Mouse (Mus musculus) kidney, postnatal 14 days (tissue): Measurements from ENCODE around the gene Tmod1.
A peak's percentile ranks its signal among the peaks of the same experiment; 100 is the strongest.

Experiments used
- DNase-seq: peaks from one replicate; pipeline ENCODE4 v3.0.0; 2022; ENCODE audit warnings: mixed read lengths

Tmod1 gene

GRCm38 (mm10) chr4:46092429-46093076, 53.8 kb downstream of the Tmod1 start:
- no peak for DNase-seq

- no peak for DNase-seq
These were observed 56.4 kb downstream of the Tmod1 start for GRCm38 (mm10) chr4:46094916-46095825.

DNA sequence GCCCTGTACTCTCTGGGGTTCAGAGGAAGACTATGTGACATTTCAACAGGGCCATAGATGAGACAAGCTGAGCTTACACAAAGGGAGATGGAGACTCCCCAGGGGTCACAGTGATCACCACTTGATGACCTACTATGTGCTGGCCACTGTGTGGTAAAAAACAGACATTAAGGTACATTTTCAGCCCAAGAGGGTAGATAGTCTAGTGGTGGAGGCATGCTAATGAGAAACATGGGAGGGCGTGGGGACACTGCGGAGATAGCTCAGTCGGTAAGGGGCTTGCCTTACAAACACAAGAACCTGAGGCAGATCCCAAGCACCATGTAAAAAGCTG, 57.1 kb downstream of the Tmod1 start:
- DNase-seq, result no peak

DNA sequence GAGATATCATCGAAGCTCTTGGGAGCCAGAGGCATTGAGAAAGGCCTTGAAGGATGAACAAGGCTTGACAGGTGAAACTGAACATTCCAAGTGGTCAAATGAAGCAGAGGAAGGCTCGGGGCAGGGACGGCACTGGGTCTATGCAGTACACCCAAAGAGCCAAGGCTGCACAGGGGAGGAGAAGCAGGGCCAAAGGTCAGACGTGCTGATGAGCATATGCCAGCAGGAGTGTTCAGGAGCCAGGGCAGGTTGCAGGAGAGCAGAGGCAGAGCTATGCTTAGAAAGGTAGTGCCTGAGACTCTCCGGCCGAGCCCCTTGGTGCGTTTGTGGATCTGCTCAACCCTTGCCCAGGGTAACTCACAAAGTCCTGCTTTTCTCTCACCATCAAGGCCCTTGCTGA, 57.8 kb downstream of the Tmod1 start:
- DNase-seq, result no peak

DNA sequence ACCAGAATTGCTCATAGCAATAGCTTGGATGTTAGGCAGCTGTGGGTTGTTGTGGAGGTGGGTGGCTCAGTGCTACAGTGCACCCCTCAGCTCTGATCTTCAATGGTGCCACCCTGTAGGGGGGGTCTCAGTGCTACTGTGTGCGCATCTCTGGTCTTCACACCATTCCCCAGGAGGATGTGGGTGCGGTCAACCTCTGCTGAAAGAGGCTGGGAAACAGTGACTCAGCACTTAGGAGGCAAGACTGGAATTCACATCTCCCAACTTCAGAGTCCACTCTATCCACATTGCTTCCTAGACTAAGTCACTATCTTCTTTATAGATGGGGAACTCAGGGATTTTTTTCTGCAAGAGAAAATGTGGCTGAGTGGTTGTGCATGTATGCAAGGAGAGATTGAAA, 58.9 kb downstream of the Tmod1 start:
- no peak for DNase-seq

- no peak for DNase-seq
These were observed 60.4 kb downstream of the Tmod1 start for GRCm38 (mm10) chr4:46099132-46099531.

GRCm38 (mm10) chr4:46100539-46100938, 61.8 kb downstream of the Tmod1 start:
- DNase-seq, result no peak

DNA sequence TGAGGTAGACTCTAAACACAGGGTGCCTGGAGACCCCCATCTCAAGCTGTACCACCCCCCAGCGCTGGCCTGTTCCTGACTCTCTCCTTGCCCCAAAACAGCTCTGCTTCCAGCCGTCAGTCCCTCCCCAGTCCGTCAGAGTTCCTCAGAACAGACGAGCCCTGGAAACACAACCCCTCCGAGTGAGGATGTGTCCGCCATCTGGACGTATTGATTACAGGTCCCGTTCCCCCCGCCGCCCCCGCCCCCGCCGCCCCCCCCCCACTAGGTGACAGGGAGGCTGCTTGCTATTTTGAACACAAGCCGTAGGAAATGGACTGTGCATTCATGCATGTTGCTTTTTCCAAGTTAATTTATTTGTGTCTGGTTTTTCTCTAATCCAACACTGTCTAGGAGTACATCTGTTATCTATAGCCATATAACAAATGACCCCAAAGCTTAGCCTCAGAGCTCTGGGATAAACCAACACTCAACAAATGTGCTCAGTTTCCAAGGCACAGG, 62.5 kb downstream of the Tmod1 start:
- DNase-seq, result no peak

- no peak for DNase-seq
These were observed 63.5 kb downstream of the Tmod1 start for GRCm38 (mm10) chr4:46102078-46102769.

GRCm38 (mm10) chr4:46110084-46110483, 71.3 kb downstream of the Tmod1 start:
- DNase-seq, result no peak

- no peak for DNase-seq
These were observed 72.6 kb downstream of the Tmod1 start for GRCm38 (mm10) chr4:46111361-46111760.

DNA sequence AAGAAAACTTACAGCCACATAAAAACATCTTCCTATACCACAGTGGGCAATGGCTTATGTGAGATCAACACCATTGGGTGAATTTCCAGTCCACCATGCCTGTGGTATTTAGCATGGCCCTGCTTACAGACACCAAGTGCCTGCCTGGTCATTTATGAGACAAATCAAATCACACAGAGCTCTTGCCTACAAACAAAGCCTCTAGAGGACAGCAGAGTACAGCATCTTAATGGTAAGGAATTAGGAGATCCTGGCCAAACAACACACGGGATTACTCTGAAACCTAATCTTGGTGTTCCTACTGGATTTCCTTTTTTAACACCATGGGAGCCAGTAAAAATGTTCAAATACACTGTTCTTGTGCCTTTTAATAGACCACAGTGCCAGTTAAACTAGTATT, 76.6 kb downstream of the Tmod1 start:
- no peak for DNase-seq

- DNase-seq, result peak; percentile 24
These were observed 77.9 kb downstream of the Tmod1 start for GRCm38 (mm10) chr4:46116544-46117175.

- DNase-seq, result no peak
These were observed 78.8 kb downstream of the Tmod1 start for GRCm38 (mm10) chr4:46117536-46117935.

DNA sequence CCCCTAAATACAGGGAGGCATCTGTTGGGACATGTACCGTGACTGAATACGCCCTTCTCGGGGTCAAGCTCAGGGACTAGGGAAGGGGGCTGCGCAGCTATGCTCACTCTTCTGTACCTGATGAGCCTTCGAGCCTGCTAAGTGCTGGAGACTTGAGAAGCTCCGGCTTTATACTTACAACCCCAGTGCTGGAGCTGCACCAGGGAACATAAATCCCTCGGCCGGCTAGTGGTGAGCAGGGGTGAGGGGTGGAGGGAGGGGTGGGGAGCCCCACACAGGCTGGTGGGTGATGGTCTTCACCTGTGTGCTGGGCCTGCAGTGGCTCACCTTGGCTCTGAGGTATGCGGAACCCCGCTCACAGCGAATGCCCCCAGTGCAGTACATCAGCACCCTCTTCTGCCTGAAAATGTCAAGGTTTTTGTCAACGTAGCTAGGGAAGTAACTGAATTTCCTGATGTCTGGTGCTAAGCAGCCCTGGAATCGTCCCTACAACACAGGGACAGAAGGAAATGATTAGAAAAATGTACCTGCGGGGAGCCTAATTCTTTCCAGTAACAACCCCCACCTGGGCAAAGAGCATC, 80.9 kb downstream of the Tmod1 start:
- DNase-seq, result no peak

- no peak for DNase-seq
These were observed 82.0 kb downstream of the Tmod1 start for GRCm38 (mm10) chr4:46120767-46121166.

DNA sequence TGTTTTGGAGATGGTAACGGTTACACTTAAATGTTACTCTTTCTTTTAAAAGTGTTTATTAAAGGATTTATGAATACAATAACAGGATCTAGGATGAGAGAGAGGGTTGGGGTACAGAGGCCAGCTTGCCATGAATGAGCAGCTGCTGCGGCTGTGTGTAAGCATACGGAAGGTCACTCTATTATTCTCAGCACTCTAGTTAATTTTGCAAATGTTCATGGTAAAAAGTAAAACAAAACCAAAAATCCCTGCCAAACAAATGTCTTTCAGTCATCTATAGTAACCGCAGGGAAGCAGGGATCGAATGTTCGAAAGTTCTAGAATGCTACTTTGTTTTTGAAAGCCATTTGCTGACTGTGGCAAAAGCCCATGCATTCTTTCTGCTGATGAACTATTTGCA, 84.6 kb downstream of the Tmod1 start:
- no peak for DNase-seq

- DNase-seq, result peak; percentile 73
These were observed 87.8 kb downstream of the Tmod1 start for GRCm38 (mm10) chr4:46126541-46126940.

DNA sequence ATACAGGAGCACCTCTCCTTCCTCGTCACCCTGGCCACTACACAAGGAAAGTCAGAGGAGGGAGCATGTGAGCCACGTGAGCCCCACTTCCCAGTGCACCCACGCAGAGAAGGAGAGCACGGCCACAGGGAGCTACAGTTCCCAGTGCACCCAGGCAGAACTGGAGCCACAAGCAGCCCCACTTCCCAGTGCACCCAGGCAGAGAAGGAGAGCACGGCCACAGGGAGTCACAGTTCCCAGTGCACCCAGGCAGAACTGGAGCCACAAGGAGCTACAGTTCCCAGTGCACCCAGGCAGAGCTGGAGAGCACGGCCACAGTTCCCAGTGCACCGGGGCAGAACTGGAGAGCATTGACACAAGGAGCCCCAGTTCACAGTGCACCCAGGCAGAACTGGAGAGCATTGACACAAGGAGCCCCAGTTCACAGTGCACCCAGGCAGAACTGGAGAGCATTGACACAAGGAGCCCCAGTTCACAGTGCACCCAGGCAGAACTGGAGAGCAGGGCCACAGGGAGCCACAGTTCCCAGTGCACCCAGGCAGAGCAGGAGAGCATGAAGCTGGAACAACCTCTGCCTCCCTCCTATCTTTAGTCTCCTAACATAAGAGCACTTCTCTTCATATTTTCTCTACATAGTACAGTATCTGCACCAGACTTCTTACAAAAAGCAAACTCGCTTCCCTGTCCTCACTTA, 90.7 kb downstream of the Tmod1 start:
- peak; percentile 63 for DNase-seq

- peak; percentile 55 for DNase-seq
These were observed 91.5 kb downstream of the Tmod1 start for GRCm38 (mm10) chr4:46130221-46130620.

DNA sequence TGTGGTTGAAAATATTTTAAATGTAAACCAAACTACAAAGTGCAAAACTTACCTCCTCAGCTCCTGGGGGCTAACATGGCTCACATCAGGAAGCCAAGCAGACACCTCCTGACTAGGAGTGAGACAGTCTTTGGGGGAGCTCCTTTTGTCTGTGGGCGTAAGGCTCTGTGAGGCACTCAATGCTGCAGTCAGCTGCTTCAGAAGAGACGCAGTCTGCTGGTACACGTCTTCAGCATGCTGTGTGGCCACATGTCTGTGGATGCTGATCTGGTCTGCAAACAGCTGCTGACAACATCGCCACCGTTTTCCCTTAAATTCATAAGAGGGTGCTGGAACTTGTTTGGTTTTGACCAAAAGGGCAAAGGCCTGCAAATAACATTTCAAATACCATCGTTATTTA, 93.1 kb downstream of the Tmod1 start:
- no peak for DNase-seq
